Mouse (Mus musculus) cerebellum, postnatal 14 days (tissue): ENCODE results near the gene Zfp93.
"Not testable (repeated sequence)": the region's sequence is repeated elsewhere in the genome, so short reads cannot be mapped to it uniquely, and the experiment has no call there.

ENCODE experiments used
- DNase-seq, 2 experiments: peaks; one replicate each; pipeline ENCODE4 v3.0.0; 2021; ENCODE audit warnings: mixed read lengths in 2 of 2

The Zfp93 gene

DNA sequence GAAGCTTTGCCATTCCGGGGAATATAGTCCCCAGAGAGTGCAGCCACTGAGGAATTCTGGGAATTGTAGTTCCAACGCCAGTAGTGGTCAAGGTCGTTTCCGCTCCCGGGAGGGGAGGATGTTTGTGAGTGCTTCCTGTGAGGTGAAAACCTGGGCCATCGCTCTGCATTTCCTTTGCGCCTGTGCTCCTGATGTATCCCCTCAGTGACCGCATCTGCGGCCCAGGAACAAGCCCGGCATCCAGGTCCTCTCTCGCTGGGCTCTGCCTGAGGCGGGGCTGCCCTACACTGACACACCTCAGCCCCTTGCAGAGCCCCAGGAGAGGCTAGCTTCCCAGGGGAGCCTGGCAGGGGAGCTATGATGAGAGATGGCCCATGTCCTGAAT lies at the start of gene Zfp93:
Gene Zfp93, plus strand, starts transcription at position 133 of the 385 bp plus-strand sequence.
- DNase-seq, result peak; percentile 84 to 87

DNA sequence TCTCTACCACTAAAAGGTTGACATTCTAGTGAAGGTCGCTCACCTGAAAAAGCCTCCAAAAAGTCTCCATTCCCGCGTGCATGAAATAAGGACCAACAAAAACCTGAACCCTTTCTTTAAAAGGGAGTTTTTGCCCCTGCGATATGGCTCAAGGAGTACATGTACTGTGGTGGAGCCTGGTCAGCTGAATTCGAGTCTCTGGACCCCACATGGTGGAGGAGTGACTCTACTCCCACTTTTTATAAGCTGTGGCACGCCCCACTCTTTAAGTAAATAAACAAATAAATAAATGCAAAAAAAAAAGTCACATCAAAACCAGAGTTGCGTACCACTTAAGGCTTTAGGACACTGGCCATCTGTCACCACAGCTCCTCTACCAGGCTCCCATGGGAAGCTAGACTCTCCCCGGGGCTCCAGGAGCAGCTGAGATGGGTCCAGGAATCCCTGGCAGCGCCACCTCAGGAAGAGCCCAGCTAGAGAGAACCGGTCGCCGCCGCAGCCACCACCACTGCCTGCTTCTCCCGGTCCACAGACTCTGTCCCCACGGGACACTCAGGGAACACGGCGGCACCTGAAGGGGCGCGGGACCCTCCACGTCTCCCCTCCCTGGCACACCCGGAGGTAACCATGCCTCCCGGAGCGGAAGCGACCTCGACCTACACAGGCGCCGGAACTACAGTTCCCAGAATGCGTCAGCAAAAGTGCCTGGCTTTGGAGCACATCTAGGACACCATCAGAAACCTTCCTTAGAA lies 33.0 kb upstream of the Zfp93 start, which contains the start of gene Zfp109:
Gene Zfp109, minus strand, starts transcription at position 521 of the 752 bp plus-strand sequence.
- DNase-seq, result peak; percentile 55 to 74

GRCm38 (mm10) chr7:24253779-24254615 lies 16.2 kb upstream of the Zfp93 start:
- DNase-seq, result no peak

DNA sequence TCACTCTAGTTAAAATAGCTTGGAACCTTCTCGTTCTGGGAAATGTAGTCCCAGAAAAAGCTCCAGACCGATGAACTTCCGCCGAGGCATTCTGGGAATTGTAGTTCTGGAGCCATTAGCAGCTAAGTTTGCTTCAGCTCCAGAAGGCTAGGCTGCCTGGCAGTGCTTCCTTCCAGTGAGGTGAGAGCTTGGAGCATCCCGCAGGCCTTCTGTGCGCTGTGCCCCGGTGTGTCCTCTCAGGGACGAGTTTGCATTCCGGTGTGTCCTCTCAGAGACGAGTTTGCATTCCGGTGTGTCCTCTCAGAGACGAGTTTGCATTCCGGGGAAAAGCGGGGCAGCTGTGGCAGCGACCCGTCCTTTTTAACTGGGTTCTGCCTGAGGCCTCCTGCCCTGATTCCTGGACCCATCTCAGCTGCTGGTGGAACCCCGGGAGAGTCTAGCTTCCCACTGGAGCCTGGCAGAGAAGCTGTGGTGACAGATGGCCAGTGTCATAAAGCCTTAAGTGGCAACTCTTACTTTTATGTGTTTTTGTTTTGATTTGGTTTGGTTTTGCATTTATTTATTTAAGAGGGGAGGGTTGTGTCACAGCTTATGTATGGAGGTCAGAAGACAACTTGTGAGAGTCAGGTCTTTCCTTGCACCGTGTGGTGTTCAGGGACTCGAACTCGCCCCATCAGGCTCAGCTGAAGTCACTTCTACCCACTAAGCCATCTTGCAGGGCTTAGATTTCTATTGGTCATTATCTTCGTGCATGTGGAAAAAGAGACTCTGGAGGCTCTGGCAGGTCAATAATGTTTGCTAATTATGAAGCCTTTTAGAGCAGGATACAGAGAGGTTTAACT lies 15.4 kb upstream of the Zfp93 start, which contains the start of gene Zfp108:
Gene Zfp108, plus strand, starts transcription at position 162 of the 842 bp plus-strand sequence.
- DNase-seq, result peak; percentile 83 to 90

- no peak for DNase-seq
Measured at GRCm38 (mm10) chr7:24259306-24259999, 10.8 kb upstream of the Zfp93 start.

GRCm38 (mm10) chr7:24260000-24260312 lies 10.3 kb upstream of the Zfp93 start:
- no peak for DNase-seq

DNA sequence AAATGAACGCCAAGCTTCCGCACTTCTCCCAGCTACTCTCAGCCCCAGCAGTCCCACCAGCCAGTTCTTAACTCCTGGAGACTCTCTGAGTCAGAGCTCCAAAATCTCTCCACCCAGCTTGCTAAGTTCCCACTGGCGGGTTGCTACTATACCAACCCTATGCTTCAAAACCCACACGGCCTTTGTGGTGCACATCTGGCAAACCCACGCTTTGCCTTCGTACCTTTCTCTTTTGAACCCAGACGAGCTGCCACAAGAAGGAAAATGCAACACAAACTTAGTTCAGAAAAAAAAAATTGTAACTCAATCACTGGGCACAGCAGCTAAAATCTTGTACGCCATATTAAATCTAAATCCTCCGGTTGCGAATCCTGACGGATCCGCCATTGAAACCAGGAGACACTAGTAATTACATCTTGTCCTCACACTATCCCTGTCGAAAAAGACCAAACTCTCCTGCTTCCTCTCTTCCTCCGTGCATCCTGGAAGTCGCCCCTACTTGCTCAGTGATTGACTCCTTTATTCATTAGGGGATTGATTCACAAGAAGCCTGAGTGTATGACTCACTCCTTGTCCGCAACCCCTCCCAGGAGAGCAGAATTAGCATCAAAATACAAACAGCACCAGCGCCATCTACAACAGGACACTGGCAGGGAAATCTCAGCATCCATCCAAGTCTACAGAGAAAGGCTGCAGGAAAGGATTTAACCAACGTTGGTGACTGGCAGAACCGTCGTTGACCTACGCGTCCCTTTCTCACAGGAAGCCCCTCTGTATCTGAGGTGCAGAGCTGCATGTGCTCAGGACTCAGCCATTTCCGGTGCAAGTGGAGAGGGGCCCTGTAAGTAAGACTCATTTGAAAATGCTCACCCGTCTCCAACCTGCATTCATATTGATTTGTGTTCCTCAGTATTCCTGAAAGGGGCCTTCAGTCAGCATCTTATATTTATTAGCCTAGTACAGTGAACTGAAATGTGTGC lies 1.8 kb upstream of the Zfp93 start:
- no peak for DNase-seq

- no peak for DNase-seq
Measured at GRCm38 (mm10) chr7:24269256-24269655, 964 bp upstream of the Zfp93 start.

DNA sequence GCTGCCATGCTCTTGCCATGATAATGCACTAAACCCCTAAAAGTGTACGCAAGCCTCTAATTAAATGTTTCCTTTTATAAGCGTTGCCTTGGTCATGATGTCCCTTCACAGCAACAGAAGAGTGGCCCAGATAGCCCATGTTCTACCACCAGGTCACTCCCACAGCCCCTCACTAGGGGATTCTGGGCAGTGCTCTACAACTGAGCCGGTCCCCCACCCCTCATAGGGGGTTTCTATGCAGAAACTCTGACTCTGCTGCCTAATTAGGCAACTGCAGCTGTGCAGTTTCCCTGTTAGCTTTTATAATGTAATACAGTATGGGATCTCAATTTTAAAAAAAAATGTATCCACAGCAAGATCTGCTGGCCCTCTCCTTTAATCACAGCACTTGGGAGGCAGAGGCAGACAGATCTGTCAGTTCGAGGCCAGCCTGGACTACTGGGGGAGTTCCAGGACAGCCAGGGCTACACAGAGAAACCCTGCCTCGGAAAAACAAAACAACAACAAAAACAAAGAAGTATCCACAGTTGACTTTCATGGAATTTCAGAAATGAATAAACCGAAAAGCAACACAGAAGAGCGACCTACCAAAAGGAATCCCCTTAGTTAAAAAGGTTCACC lies 443 bp upstream of the Zfp93 start:
- DNase-seq, result peak in 1 of 2 experiments; percentile 25

GRCm38 (mm10) chr7:24271191-24271590 lies 971 bp downstream of the Zfp93 start:
- DNase-seq, result no peak

DNA sequence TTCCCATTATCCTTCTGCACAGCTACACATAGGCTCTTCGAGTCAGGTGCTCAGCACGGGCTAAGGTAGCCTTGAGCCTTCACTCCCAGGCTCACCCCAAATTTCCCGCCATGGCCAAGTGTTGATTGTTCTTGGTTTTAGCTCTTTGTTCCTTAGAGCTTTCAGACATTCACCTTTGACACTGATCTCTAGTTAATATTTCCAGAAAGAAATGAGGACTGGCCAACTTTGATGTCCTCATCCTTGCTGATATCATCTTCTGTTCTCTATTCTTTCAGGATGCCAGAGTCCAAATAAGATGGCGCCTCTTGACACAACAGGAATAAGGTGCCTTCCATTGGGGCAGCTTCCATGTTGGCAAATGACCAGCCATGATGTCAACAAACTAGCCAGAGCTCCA lies 4.2 kb downstream of the Zfp93 start:
- no peak for DNase-seq

- DNase-seq, result not testable (repeated sequence)
Measured at GRCm38 (mm10) chr7:24278771-24279170, 8.6 kb downstream of the Zfp93 start.

GRCm38 (mm10) chr7:24280031-24280857 lies 10.0 kb downstream of the Zfp93 start:
- no peak for DNase-seq

DNA sequence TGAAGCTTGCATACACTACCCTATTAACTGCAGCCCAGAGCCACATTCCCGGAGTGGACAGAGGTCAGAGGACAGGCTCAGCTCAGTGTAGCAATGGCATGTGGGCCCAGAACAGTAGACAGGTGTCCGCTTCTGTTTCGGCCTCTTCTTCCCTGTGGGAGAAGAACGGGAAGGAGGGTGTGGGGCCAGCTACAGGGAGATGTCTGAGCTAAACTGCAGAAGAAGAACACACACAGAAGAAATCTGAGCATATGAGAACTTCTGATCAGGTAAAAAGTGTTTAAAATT lies 10.6 kb downstream of the Zfp93 start:
- DNase-seq, result no peak

DNA sequence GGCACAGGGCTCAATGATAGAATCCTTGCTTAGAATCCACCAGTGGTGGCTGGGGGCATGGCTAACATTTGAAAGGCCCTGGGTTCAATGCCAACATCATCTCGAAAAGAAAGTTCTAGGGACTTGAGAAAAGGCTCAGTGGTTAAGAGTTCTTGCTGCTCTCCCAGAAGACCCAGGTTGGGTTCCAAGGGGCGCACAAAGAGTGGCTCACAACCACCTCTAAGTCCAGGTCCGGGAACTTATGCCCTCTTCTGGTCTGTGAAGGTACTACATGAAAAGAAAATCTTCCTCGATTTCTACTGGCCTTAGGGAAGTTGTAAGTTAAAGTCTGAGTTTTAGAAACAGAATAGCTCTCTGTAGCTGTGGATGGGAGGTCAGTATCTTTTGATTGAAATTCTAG lies 15.9 kb downstream of the Zfp93 start:
- DNase-seq, result no peak

GRCm38 (mm10) chr7:24286916-24287315 lies 16.7 kb downstream of the Zfp93 start:
- DNase-seq, result no peak

GRCm38 (mm10) chr7:24287670-24288069 lies 17.4 kb downstream of the Zfp93 start:
- no peak for DNase-seq

- no peak for DNase-seq
Measured at GRCm38 (mm10) chr7:24288512-24288911, 18.3 kb downstream of the Zfp93 start.

DNA sequence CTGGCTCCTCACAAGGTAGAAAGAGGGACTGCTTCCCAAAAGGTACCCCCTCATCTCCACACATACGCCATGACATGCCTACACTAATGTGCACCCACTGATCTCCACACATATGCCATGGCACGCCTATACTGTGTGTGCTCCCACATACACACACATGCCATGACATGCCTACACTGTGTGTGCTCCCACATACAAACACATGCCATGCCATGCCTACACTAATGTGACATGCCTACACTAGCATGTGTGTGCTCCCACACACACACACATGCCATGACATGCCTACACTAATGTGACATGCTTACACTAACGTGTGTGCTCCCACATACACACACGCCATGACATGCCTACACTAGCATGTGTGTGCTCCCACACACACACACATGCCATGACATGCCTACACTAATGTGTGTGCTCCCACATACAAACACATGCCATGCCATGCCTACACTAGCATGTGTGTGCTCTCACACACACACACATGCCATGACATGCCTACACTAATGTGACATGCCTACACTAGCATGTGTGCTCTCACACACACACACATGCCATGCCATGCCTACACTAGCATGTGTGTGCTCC lies 20.0 kb downstream of the Zfp93 start:
- no peak for DNase-seq
